Mouse (Mus musculus): ENCODE measurements around the gene Arvcf. TPM values are rescaled to one million over a fixed set of nuclear protein-coding genes. Genes with fewer than 3 reads are reported as not detected.

Arvcf gene
- total RNA-seq, 1 experiment, result 48.0 TPM

DNA sequence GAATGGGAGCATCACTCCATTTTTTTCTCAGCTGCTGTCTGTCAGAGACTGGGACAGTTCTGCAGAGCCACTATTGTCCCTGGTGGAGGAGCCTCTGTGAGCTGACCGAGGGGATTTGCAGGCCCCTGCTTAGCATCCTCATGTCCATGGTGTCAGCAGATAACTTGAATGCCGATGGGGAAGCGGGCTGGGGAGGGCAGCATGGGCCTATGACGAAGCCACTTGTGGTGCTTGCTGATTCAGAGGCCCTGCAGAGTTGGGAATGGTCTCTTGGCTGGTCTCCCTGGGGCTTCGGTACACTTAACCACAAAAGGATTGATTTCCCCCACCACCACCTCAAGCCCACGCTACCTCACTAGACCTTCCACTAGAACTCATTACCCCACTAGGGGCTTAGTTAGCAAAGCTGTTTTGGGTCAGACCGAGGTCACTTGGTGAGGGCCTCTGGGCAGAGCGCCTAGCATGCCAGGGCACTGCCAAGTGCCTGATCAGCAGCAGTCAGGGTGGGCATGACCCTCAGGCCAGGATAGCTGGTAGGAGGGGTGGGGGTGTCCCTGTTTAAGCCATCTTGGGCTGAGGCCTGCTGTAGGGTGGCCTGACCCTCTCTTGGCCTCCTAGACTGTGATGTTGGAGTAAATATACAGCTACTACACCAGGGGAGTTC, 31.5 kb downstream of the Arvcf start:
- no peak overlapping the region for H3K27ac ChIP-seq (ENCODE audit: insufficient read depth, low read depth, low read length, poor library complexity, severe bottlenecking)
- no peak overlapping the region for H3K4me3 ChIP-seq (ENCODE audit: insufficient read depth in 1 of 2, low read depth in 1 of 2, low read length in 2 of 2, poor library complexity in 1 of 2, severe bottlenecking in 1 of 2)
- no peak for DNase-seq (ENCODE audit: low read depth, low spot score)
- no peaks in the 10 kb centered on the region for H3K9me3 ChIP-seq (ENCODE audit: control insufficient read depth, insufficient read depth, low read depth, low read length)
- H3K4me1 ChIP-seq (ENCODE audit: control insufficient read depth in 2 of 2, insufficient read depth in 2 of 2, low read length in 2 of 2, poor library complexity in 1 of 2), result peaks cover 10 to 25% of the 10 kb centered on the region in 2 experiments; a peak in 3 of 4 replicates
- no peak overlapping the region for H3K9ac ChIP-seq (ENCODE audit: insufficient read depth, low read depth, low read length, poor library complexity, severe bottlenecking)
- no peaks in the 10 kb centered on the region for H3K36me3 ChIP-seq (ENCODE audit: control insufficient read depth, insufficient read depth, low read length, poor library complexity, severe bottlenecking)
- TF ChIP-seq MAFK (IDR thresholded peaks at IDR 0.05; ENCODE audit: insufficient read depth, low read depth, low read length) (no peak), ZC3H11A (IDR thresholded peaks at IDR 0.05; ENCODE audit: borderline replicate concordance, low read depth, low read length) (no peak), ZNF384 (IDR thresholded peaks at IDR 0.05; ENCODE audit: low read depth, low read length) (no peak), HCFC1 (IDR thresholded peaks at IDR 0.05; ENCODE audit: borderline replicate concordance, insufficient read depth, low read length) (no peak), CHD2 (IDR thresholded peaks at IDR 0.05; ENCODE audit: low read depth, low read length) (no peak)
- in situ Hi-C loops (cut with MboI; ENCODE audit: low sequenced_read_pairs in 2 of 2, unreplicated experiment in 2 of 2), result no loop called here

DNA sequence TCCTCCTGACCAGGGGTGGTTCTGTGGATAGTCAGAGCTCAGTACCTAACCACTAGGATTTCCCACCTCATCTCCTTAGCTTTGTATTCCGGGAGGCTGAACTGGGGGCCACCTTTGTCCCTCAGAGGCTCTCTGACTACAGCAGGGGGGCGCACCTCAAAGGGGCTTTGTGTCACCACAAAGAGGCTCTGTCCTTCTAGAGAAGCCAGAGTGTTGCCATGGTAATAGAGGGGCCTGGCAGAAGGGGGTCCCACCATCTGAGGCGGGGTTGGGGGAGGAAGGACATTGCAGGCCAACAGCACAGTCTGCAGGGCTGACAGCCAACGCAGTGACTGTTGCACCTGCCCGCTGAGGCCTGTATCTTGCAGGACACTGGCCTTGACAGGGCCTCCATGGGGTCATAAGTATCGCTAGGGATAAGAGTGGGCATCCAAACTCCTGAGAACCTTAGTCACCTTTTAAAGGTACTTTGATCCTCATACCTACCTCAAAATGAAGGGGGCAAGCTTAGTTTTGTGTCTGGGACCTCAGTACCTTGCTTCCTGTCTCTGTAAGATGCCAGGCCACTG, 32.6 kb downstream of the Arvcf start:
- no peak for DNase-seq (ENCODE audit: low read depth, low spot score)
- Histone ChIP-seq H3K36me3 (ENCODE audit: control insufficient read depth, insufficient read depth, low read length, poor library complexity, severe bottlenecking) (no peaks in the 10 kb centered on the region), H3K9ac (ENCODE audit: insufficient read depth, low read depth, low read length, poor library complexity, severe bottlenecking) (no peak overlapping the region), H3K27ac (ENCODE audit: insufficient read depth, low read depth, low read length, poor library complexity, severe bottlenecking) (no peak overlapping the region), H3K4me3 (ENCODE audit: insufficient read depth in 1 of 2, low read depth in 1 of 2, low read length in 2 of 2, poor library complexity in 1 of 2, severe bottlenecking in 1 of 2) (no peak overlapping the region), H3K4me1 (ENCODE audit: control insufficient read depth in 2 of 2, insufficient read depth in 2 of 2, low read length in 2 of 2, poor library complexity in 1 of 2) (peaks cover 12 to 33% of the 10 kb centered on the region in 2 experiments; a peak in 3 of 4 replicates), H3K9me3 (ENCODE audit: control insufficient read depth, insufficient read depth, low read depth, low read length) (no peaks in the 10 kb centered on the region)
- in situ Hi-C loops (cut with MboI; ENCODE audit: low sequenced_read_pairs in 2 of 2, unreplicated experiment in 2 of 2), result no loop called here
- TF ChIP-seq CHD2 (IDR thresholded peaks at IDR 0.05; ENCODE audit: low read depth, low read length) (no peak), ZC3H11A (IDR thresholded peaks at IDR 0.05; ENCODE audit: borderline replicate concordance, low read depth, low read length) (no peak), ZNF384 (IDR thresholded peaks at IDR 0.05; ENCODE audit: low read depth, low read length) (no peak), HCFC1 (IDR thresholded peaks at IDR 0.05; ENCODE audit: borderline replicate concordance, insufficient read depth, low read length) (no peak), MAFK (IDR thresholded peaks at IDR 0.05; ENCODE audit: insufficient read depth, low read depth, low read length) (no peak)

DNA sequence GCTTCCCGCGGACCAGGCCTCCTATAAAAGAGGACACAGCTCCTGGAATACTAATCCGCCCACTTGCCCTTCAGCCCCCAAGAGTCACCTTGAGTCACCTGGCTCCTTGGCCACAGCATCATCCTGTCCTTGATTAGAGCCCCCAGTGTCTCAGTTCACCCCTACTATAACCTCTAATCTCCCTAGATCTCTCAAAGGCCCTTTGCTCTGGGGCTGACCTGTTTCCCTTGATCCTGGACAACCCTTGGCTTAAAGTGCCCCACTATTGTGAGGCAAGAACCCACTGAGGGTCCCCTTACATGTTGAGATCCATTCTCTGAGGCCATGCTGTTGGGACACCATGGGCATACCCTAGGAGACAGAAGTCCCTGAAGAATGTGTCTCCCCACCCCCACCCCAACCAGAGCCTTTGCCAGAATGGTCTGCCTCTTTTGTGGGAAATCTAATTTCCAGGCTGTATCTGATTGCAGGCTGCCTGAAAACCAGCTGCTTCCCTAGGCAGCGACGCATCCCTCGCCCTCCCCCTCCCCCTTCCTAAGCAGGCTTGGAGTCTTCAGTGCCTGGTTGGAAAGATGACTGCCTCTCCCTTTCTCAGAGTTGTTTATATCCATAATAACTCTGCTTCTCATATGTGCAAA, 33.8 kb downstream of the Arvcf start:
- no peak overlapping the region for H3K9ac ChIP-seq (ENCODE audit: insufficient read depth, low read depth, low read length, poor library complexity, severe bottlenecking)
- H3K27ac ChIP-seq (ENCODE audit: insufficient read depth, low read depth, low read length, poor library complexity, severe bottlenecking), result no peak overlapping the region
- TF ChIP-seq CHD2 (IDR thresholded peaks at IDR 0.05; ENCODE audit: low read depth, low read length), result no peak
- no peak for TF ChIP-seq ZNF384 (IDR thresholded peaks at IDR 0.05; ENCODE audit: low read depth, low read length)
- no peak for TF ChIP-seq MAFK (IDR thresholded peaks at IDR 0.05; ENCODE audit: insufficient read depth, low read depth, low read length)
- no peak for TF ChIP-seq ZC3H11A (IDR thresholded peaks at IDR 0.05; ENCODE audit: borderline replicate concordance, low read depth, low read length)
- no peak for TF ChIP-seq HCFC1 (IDR thresholded peaks at IDR 0.05; ENCODE audit: borderline replicate concordance, insufficient read depth, low read length)
- peaks cover 13 to 35% of the 10 kb centered on the region in 2 experiments; a peak in 3 of 4 replicates for H3K4me1 ChIP-seq (ENCODE audit: control insufficient read depth in 2 of 2, insufficient read depth in 2 of 2, low read length in 2 of 2, poor library complexity in 1 of 2)
- in situ Hi-C loops (cut with MboI; ENCODE audit: low sequenced_read_pairs in 2 of 2, unreplicated experiment in 2 of 2), result no loop called here
- H3K4me3 ChIP-seq (ENCODE audit: insufficient read depth in 1 of 2, low read depth in 1 of 2, low read length in 2 of 2, poor library complexity in 1 of 2, severe bottlenecking in 1 of 2), result no peak overlapping the region
- H3K36me3 ChIP-seq (ENCODE audit: control insufficient read depth, insufficient read depth, low read length, poor library complexity, severe bottlenecking), result no peaks in the 10 kb centered on the region
- DNase-seq (ENCODE audit: low read depth, low spot score), result no peak
- no peaks in the 10 kb centered on the region for H3K9me3 ChIP-seq (ENCODE audit: control insufficient read depth, insufficient read depth, low read depth, low read length)

DNA sequence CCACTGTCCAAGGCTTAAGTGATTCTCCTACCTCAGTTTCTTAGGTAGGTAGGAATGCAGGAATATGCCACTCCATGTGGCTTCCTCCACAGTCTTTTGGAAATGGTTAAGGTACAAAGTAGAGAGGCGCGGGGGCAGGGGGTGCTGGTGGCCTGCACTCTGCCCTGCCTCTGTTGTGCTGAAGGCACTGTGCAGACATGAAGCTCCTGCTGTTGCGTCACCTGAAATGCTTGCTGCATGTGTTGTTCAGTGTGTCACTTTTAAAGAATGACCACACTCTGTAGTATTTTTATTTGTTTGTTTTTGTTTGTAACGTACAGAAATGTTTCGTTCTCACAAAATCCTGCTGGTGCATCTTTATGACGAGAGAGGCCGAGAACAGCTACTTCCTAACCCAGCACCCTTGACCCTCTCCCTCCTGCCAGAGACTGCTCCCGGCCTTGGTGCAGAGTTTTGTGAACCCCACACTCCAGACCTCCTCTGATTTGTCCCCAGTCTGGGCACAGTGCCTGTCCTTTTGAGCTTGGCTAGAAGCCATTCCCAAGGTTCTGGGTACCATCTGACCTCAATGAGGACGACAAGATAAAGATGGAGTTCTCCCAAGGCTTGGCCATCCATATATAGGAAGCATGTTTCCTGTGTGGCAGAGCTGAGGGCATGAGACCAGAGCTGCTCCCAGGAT, 35.2 kb downstream of the Arvcf start:
- DNase-seq (ENCODE audit: low read depth, low spot score), result no peak
- Histone ChIP-seq H3K9ac (ENCODE audit: insufficient read depth, low read depth, low read length, poor library complexity, severe bottlenecking) (no peak overlapping the region), H3K27ac (ENCODE audit: insufficient read depth, low read depth, low read length, poor library complexity, severe bottlenecking) (peak overlapping the region; percentile 22; the same call in 1 of the 2 replicates), H3K4me1 (ENCODE audit: control insufficient read depth in 2 of 2, insufficient read depth in 2 of 2, low read length in 2 of 2, poor library complexity in 1 of 2) (peaks cover 12 to 39% of the 10 kb centered on the region in 2 experiments; a peak in 3 of 4 replicates), H3K4me3 (ENCODE audit: insufficient read depth in 1 of 2, low read depth in 1 of 2, low read length in 2 of 2, poor library complexity in 1 of 2, severe bottlenecking in 1 of 2) (no peak overlapping the region), H3K9me3 (ENCODE audit: control insufficient read depth, insufficient read depth, low read depth, low read length) (no peaks in the 10 kb centered on the region), H3K36me3 (ENCODE audit: control insufficient read depth, insufficient read depth, low read length, poor library complexity, severe bottlenecking) (no peaks in the 10 kb centered on the region)
- TF ChIP-seq HCFC1 (IDR thresholded peaks at IDR 0.05; ENCODE audit: borderline replicate concordance, insufficient read depth, low read length) (no peak), ZC3H11A (IDR thresholded peaks at IDR 0.05; ENCODE audit: borderline replicate concordance, low read depth, low read length) (no peak), MAFK (IDR thresholded peaks at IDR 0.05; ENCODE audit: insufficient read depth, low read depth, low read length) (no peak), CHD2 (IDR thresholded peaks at IDR 0.05; ENCODE audit: low read depth, low read length) (no peak), ZNF384 (IDR thresholded peaks at IDR 0.05; ENCODE audit: low read depth, low read length) (no peak)
- in situ Hi-C loops (cut with MboI; ENCODE audit: low sequenced_read_pairs in 2 of 2, unreplicated experiment in 2 of 2), result no loop called here
